Mouse (Mus musculus): ENCODE data around the gene Vmn1r85.
"Not testable (repeated sequence)": the region's sequence is repeated elsewhere in the genome, so short reads cannot be mapped to it uniquely, and the experiment has no call there.

Vmn1r85 gene

DNA sequence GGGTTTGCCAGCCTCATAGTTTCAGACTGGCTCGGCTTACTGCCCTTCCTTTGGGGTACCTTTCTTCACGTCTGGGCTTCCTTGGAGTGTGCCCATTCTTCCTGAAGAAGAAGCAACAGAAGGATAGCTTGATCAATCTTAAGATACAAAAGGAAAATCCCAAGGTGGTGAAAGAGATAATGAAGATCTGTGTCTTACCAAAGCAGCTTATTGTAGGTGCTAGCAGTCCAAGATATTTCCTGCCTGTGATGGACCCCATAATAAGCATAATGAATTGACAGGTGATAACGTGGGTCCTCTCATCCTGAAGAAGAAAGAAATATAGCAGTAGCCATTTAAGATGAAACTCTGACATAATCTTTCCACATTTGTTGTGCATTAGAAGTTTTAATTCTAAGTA, at the start of gene Vmn1r85:
Vmn1r85 (minus strand) TSS at position 101 of the 400 bp plus-strand sequence.
- no peak for DNase-seq (ENCODE audit: extremely low read depth, low read depth, low spot score)

DNA sequence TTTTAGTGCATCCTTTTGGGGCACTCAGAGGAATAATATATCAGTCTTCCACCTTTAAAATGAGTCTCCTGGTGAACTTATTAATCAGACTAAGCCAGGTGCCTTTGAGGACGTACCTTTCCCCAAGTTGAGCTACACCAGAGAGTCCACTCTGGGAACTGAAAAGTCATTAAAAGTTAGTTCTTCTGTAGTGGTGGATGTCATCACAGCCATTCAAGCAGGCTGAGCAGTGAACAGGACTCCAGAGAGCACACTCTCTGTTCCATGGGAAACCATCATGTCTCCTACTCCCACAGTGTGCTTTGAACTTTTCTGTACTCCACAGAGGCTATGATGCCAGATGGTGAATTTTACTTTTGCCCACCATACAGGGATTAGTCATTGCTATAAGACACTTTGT, 45.1 kb upstream of the Vmn1r85 start, which contains the start of gene Vmn1r87:
Vmn1r87 (minus strand) TSS at position 101 of the 400 bp plus-strand sequence.
- no peak for DNase-seq (ENCODE audit: extremely low read depth, low read depth, low spot score)

DNA sequence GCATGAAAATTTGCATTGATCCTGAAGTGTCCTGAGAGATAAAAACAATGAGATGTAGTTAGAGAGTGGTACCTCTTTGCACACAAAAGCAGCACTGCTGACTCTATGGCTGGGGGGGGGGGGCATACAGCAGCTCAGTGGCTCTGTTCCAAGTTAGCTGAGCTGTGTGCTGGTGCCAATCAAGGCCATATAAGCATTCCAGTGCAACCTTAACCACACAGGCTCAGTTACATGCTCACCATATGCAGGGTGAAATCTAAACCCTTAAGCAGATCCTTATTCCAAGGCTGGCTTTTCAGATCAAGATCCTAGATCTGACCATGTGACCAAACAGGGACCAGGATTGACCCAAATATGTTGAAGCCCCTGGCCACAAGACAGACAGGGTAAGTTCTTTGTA, 42.4 kb upstream of the Vmn1r85 start:
- no peak for DNase-seq (ENCODE audit: extremely low read depth, low read depth, low spot score)

GRCm38 (mm10) chr7:13131856-13132255, 36.9 kb upstream of the Vmn1r85 start:
- no peak for DNase-seq (ENCODE audit: extremely low read depth, low read depth, low spot score)

DNA sequence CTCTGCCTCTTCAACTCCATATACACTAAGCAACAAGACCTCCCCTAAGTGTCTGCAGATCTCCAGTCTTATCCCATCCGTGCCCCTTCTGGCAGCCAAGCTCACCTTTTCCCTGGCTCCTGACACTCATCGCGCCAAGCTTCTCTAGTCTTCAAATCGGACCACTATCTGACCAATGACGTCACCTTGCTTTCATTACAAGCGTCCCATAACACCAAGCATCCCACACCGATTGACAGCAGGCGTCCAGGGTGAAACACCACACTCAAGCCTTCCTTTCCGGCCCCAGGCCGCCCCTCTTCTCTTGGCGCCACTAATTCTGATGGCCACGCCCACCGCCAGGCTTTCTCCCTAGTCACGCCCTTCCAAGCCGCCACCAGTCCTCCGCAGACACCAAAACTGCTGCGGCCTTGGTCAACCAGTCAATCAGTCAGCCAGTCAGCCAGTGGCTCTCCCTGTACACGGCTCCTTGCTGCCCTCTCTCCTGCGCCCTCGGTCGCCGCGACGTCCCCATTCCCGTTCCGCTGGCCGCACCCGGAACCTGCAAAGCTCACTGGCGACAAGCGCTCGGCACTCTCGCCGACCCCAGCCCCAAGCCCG, 28.7 kb upstream of the Vmn1r85 start:
- DNase-seq (ENCODE audit: extremely low read depth, low read depth, low spot score) = not testable (repeated sequence)

DNA sequence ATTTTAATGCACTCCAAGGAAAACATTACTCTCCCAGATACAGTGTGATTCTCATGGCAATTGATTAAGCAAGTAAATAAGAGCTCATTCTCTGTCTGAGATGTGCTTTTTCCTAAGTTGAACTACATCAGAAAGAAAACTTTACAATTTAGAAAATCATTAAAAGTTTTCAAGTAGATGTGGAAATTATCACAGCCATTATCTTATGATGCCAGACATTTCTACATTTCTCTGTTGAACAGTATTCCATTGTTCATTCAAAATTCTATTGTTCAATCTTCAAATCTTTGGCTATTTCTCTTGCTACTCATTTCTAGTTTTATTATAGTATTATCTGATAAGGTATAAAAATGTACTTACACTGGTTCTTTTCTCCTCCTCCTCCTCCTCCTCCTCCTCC, 24.8 kb upstream of the Vmn1r85 start, which contains the start of gene Vmn1r86:
Vmn1r86 (minus strand) TSS at position 101 of the 400 bp plus-strand sequence.
- no peak for DNase-seq (ENCODE audit: extremely low read depth, low read depth, low spot score)

GRCm38 (mm10) chr7:13072293-13072692, 22.7 kb downstream of the Vmn1r85 start:
- DNase-seq (ENCODE audit: extremely low read depth, low read depth, low spot score) = no peak

GRCm38 (mm10) chr7:13063399-13063798, 31.6 kb downstream of the Vmn1r85 start:
- not testable (repeated sequence) for DNase-seq (ENCODE audit: extremely low read depth, low read depth, low spot score)

DNA sequence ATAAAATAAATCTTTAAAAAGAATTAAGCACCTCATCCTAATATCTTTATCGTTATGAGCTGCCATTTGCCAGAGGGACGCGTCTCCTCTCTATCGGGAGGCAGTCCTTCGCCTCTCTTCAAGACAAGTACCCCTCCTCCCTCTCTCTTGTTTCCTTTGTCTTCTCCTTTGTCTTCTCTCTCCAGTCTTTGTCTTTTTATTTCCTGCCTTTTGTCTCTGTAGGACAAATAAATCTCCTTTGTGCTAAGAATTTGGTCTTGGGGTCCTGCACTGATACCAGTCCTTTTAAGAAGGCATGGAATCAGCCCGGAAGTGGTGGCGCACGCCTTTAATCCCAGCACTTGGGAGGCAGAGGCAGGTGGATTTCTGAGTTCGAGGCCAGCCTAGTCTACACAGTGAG, 35.4 kb downstream of the Vmn1r85 start:
- DNase-seq (ENCODE audit: extremely low read depth, low read depth, low spot score) = no peak

DNA sequence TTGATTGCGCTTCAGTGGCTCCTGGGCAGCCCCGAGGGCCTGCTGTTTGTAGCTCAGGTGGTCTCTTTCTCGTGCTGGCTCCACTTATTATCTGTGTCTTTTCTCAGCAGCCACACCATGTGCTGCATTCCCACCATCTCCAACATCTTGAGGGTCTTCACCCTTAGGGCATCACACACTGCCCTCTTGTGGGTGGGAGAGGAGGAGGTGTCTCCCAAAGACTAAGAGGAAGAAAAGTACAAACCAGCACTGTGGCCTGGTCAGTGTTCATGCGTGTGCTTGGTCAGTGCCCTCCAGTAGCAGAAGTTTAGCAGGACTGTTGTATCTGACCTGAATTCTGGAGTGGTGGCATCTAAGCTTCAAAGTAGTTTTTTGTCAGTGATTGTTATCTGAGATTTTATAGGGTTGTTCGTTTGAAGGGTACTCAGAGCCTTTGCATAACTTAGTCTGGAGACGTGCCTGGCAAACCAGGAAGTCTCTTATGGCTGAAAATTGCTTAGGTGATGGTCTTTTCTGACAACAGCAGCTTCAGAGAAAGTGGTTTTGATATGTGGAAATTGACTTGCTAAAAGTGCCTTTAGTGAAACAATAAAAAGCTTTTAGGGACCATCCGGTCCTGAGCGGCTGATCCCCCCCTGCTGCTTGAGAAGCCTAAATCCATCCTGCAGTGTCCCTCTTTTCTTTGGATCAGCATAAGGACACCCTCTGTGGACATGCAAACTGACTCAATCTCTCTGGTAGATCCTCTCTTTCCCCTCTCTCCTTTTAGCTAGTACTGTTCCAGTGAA, 37.9 kb downstream of the Vmn1r85 start:
- DNase-seq (ENCODE audit: extremely low read depth, low read depth, low spot score) = no peak

DNA sequence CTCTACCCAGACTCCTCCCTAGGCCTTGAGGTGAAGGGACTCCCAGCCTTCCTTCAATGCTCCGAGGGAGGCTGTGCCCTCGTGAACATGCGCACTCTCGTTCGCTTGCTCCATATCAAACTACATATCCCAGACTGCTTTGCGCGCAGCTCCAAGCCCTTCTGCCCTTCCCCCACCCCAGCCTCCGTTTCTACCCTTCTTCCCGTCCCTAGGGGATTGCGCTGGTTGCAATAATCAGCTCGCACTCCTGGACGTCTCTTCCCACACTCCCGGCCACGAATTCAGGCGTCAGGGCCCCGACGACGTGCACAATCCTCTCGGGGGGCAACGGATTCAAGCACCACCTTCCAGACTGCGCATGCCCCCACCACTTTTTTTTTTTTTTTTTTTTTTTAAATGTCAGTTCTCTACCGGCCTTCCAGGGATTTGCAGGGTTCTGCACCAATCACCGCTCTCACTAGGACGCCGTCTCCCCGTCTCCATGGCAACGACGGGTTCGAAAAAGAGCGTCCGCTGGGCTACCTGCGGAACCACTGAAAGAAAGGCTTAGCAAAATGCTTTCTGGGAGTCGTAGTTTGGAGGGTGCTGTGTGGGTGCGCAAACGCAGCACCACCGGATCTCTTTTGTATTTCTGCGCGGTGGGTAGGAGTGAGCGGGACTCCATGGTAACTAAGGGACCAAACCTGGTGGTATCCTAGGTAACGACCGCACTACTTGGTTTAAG, 40.5 kb downstream of the Vmn1r85 start, which contains the start of gene Mzf1:
Mzf1 (minus strand) TSS at position 478 of the 724 bp plus-strand sequence.
- no peak for DNase-seq (ENCODE audit: extremely low read depth, low read depth, low spot score)

DNA sequence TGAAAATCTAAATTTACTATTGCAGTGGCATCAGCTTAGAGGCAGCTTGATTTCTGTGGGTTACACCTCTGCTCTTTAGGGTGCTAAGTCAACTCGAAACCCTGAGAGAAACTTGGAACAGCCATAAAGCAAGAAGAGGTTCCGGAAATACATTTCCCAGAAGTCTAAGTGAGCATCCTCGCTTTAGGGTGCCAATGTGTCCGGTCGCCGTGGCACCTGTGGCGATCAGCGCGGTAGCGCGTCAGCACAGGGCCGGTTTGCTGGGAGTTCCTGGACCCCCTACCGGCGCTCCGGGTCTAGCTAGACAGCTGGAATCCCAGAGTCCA, 41.0 kb downstream of the Vmn1r85 start:
- DNase-seq (ENCODE audit: extremely low read depth, low read depth, low spot score) = no peak

DNA sequence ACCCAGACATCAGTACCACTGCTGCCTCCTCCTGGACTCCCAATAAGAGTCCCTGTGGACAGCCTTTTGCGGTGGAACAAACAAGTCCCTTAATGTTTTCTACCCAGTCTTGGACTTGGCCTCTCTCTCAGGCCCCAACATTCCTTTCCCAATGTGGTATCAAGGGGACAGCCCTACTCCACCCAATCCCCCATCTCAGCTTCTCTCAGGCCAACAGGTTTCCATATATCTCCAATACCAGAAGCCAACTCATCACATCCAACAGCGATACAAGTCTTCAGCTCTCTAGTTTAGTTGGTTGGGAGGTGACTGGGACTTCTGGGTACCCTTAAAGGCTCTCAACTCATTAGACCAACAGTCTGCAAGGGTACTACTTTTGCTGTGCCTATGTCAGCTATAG, 41.5 kb downstream of the Vmn1r85 start:
- DNase-seq (ENCODE audit: extremely low read depth, low read depth, low spot score) = no peak

- no peak for DNase-seq (ENCODE audit: extremely low read depth, low read depth, low spot score)
Measured at GRCm38 (mm10) chr7:13053001-13053400, 42.0 kb downstream of the Vmn1r85 start.

- DNase-seq (ENCODE audit: extremely low read depth, low read depth, low spot score) = no peak
Measured at GRCm38 (mm10) chr7:13046084-13046483, 48.9 kb downstream of the Vmn1r85 start.

DNA sequence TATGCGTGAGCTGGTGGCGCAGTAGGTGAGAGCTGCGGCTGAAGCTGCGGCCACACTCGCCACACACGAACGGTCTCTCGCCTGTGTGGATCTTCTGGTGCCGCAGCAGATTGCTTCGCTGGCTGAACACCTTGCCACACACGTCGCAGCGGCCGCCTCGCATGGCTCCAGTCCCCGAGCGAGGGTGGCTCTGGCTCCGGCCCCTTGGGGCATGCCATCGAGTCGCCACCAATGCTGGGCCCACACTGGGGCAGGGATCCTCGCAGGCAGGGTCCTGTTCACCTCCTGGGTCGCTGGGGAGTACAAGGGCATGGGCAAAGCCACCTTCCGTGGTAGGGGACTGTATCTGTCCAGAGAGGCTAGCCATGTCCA, 50.7 kb downstream of the Vmn1r85 start:
- DNase-seq (ENCODE audit: extremely low read depth, low read depth, low spot score) = no peak

DNA sequence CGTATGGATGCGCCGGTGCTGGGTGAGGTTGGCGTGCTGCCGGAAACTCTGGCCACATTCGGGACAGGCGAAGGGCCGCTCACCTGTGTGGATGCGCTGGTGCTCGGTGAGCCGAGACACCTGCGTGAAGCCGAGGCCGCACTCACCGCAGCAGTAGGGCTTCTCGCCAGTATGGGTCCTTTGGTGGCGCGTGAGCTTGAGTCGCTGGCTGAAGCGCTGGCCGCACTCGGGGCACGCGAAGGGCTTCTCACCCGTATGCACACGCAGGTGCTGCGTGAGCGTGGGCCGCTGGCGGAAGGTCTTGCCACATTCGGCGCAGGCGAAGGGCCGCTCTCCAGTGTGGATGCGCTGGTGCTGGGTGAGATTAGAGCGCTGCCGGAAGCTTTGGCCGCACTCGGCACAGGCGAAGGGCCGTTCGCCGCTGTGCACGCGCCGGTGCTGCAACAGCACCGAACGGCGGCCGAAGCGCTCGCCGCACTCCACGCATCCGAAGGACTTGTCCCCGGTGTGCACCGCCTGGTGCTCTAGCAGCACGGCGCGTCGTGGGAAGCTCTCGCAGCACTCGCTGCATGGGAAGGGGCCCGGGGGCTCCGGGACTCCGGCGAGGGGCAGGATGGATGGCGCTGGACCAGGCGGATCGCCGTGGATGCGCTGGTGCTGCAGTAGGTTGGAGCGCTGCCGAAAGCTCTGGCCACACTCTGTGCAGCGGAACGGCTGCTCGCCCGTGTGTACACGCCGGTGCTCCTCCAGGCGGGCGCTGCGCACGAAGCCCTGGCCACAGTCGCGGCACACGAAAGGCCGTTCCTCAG, 51.3 kb downstream of the Vmn1r85 start:
- no peak for DNase-seq (ENCODE audit: extremely low read depth, low read depth, low spot score)

GRCm38 (mm10) chr7:13043120-13043444, 51.9 kb downstream of the Vmn1r85 start:
- DNase-seq (ENCODE audit: extremely low read depth, low read depth, low spot score) = no peak

DNA sequence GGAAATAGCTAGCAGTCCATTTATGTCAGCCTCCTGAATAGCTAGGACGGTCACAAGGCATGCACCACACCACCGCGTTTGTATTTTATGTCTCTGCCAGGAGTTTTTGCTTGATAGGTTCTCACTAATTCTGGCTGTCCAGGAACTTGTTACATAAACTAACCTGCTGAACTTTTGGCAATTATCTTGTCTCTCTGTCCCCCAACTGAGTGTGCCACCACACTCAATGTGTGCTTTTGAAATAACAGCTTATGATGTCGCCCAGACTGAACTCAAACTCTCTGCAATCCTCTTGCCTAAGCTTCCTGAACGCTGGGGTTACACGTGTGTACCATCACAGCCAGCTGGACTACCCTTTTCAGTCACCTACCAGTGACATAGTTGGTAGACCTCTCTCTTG, 52.5 kb downstream of the Vmn1r85 start:
- no peak for DNase-seq (ENCODE audit: extremely low read depth, low read depth, low spot score)

DNA sequence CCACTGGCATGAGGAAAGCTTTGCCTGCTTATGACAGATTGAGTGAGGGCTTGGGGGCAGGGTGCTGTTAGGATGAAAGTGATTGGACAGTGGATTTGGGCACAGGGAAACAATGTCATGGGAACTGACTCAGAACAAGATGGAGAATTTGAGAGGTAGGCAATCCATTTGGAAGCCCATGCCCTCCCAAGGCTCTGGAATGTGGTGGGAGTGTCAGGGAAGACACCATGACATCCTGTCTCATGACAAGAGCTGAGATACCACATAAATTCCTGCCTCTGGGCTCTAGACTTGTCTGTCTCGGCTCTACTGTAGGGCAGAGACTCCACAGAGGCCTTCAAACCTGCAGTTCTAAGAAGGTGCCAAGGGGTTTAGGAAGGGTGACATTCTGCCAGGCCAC, 53.7 kb downstream of the Vmn1r85 start:
- no peak for DNase-seq (ENCODE audit: extremely low read depth, low read depth, low spot score)

DNA sequence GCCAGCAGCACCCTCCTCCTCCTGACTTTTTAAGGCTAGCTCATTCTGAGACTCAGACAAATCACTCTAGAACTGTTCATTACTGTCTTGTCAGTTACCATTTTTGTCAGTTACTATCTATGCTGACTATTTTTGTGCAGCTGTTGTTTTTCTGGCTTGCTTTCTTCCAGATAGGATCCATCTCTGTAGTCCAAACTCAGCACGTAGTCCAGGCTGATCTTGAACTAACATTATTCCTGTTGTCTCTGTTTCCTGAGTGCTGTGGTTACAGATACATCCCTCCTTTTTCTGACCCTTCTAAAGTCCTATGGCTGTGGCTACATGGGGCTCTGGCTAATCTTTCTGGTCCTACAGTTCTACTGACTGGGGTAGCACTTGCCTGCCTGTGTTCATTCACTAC, 55.8 kb downstream of the Vmn1r85 start:
- DNase-seq (ENCODE audit: extremely low read depth, low read depth, low spot score) = no peak
